Mouse (Mus musculus): Measurements from ENCODE around the gene Mrpl51.

Mrpl51 gene

GRCm38 (mm10) chr6:125234520-125234828, 42.9 kb downstream of the Mrpl51 start:
- WGBS, result 81% methylated on average over 5 of the region's 5 CpGs

- WGBS, result 79% methylated on average over 6 of the region's 6 CpGs
These were observed 44.7 kb downstream of the Mrpl51 start for GRCm38 (mm10) chr6:125236341-125236740.

- 55% methylated on average over 6 of the region's 6 CpGs for WGBS
These were observed 45.2 kb downstream of the Mrpl51 start, which contains the start of gene Cd27 for GRCm38 (mm10) chr6:125236782-125237181. TSS of gene Cd27 (minus strand) at chr6:125237010.

DNA sequence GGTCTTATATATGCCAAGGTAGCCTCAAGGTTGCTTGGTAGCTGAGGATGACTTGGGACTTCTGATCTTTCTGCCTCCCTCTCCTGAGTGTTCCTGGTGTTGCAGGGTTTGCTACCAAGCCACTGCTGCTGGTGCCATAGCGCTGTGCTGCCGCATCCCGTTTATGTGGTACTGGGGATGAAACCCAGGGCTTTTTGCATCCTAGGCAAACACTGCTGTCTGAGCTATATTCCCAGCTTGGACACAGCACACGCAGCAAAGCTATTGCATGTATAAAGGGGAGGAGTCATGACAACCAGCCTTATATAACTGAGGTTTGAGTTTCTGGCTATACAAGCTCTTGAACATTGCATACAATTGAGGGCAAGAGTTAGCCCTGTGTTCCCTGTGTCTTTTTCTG, 45.8 kb downstream of the Mrpl51 start:
- 71% methylated on average over 4 of the region's 4 CpGs for WGBS

DNA sequence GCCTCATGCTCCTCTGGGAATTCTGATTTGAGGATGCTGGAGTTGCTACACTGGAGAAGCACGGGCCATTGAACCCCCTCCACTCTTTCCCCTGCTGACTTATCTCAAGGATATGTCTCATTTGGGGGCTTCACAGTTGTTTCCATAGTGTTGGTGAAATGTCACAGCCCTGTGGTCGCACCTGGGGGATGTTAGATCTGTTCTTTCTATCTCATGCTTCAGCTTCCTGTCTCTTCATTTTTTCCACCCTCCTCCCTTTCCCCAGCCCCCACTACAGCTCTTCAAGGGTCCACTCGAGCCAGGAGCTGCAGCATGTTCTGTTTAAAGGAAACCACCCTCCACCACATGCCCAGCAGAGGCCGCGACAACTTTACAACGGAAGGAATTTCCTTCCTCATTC, 46.8 kb downstream of the Mrpl51 start:
- 75% methylated on average over 6 of the region's 6 CpGs for whole genome bisulfite sequencing

GRCm38 (mm10) chr6:125239547-125239946, 47.9 kb downstream of the Mrpl51 start:
- WGBS, result 94% methylated on average over 5 of the region's 5 CpGs

DNA sequence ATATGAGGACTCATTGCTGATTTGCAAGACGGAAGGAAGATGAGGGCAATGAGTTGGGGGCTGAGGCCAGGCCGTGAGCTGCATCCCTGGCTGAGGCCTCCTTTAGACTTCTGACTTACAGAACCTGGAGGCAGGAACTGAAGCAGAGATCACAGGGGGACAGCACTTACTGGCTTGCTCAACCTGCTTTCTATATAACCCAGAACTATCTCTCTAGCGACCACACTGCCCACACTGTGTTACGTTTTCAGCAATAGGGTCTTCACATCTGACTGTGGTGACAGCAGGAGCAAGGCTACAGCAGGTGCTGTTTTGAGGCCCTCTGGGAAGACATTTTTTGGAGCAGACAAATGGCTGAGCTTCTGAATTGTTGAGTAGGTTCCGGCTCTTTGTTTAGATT, 49.0 kb downstream of the Mrpl51 start:
- WGBS, result 88% methylated on average over 5 of the region's 5 CpGs

DNA sequence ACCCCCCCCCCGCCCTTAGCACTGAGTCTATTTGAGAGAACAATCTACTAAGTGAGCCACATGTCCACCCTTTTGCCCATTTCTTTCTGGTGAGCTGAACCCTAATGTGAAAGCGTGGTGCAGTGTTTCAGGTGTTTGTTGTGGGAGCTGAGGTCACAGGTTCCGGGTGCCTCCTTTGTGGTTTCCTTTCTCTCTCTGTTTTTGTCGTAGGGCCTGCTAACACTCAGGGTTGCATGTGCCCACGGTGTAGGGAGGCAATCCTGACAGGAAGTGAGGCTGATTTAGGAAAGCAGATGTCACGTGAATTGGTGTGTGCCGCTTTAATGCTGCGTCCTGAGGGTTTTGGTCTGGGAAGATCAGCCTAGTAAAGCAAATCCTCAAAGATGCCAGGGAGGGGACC, 50.0 kb downstream of the Mrpl51 start:
- 83% methylated on average over 8 of the region's 8 CpGs for WGBS

DNA sequence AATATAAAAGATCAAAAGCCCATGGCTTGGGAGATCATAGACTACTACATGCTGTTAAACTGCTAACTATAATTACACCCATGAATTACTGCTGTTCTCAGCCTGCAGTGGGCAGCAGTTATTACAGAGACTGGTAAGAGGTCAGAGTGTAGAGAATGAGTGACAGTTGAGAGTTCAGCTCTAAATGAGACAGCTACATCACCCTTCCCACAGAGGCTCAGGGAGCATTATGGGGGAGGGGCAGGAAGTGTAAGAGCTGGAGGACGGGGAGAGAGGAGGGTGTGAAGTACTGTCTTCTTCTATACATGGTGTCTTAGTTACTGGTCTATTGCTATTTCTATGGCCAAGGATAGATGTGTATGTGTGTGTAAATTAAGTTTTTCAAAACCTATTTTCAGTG, 53.0 kb downstream of the Mrpl51 start:
- WGBS, result 50% methylated on average over 1 of the region's 1 CpGs

Data from cerebral cortex, adult 2 months (tissue).